Mouse (Mus musculus) hindbrain, embryonic 10.5 days (tissue): ENCODE data around the gene Mecr. TPM values are rescaled to one million over a fixed set of nuclear protein-coding genes. Genes with fewer than 3 reads are reported as not detected.

Source experiments
- DNase-seq: peaks from one replicate; pipeline ENCODE4 v3.0.0-alpha.2; 2017; ENCODE audit warnings: low spot score
- H3K27ac ChIP-seq: fragments of 300-500 bp; sonication (generic); 2 replicates; pipeline ENCODE4 v1.5.1; 2016; ENCODE audit warnings: mild to moderate bottlenecking, moderate library complexity
- H3K27me3 ChIP-seq: fragments of 300-500 bp; sonication (generic); 2 replicates; pipeline ENCODE4 v1.6.1; 2016; ENCODE audit warnings: mild to moderate bottlenecking; ENCODE audit not compliant: poor library complexity, insufficient read depth, severe bottlenecking
- H3K36me3 ChIP-seq: fragments of 300-500 bp; sonication (generic); 2 replicates; pipeline ENCODE4 v1.6.1; 2016; ENCODE audit warnings: mild to moderate bottlenecking, moderate library complexity
- H3K4me1 ChIP-seq: fragments of 300-500 bp; sonication (generic); replicated peaks from 2 replicates; pipeline ENCODE4 v1.6.1; 2016; ENCODE audit warnings: mild to moderate bottlenecking
- H3K4me3 ChIP-seq: fragments of 300-500 bp; sonication (generic); 2 replicates; pipeline ENCODE4 v1.5.1; 2016; ENCODE audit warnings: mild to moderate bottlenecking, moderate library complexity
- H3K9me3 ChIP-seq: fragments of 300-500 bp; sonication (generic); 2 replicates; pipeline ENCODE4 v1.6.1; 2016; ENCODE audit warnings: mild to moderate bottlenecking, moderate library complexity
- WGBS: fragments of 180-500 bp; shearing (Covaris S2); methylation state at CpG from one replicate; pipeline ENCODE4 v1.1.7; 2016; 5-methylcytosine and 5-hydroxymethylcytosine counted together
- polyA plus RNA-seq: library from polyadenylated mRNA; unstranded; fragments of >200 nt; fragmentation: Nextera tagmentation; extraction: Ambion mirVana; gene quantifications from 2 replicates; pipeline ENCODE4 v1.2.1, GENCODE M21; 2016

Mecr gene
- polyA plus RNA-seq, 1 experiment from 2014 or later = 47.0 TPM

DNA sequence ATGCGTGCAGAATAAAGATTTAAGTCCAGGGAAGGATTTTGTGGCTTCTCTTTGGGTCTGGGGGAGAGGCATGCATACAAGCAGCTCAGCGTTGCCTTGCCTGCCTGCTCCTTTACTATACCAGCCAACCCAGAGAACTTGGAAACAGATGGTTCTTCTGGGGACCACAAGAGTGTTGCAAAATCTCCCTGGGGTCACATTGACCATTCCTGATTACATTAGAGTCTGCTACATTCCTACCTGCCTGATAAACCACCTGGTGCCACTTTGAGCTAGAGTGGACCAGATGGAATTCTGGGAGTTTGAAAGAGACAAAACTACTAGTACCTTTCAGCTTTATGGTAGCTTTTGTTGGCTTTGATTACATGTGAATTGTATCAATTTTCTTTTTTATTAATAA, 33.6 kb downstream of the Mecr start:
- H3K4me1 ChIP-seq = peaks cover 55% of the 10 kb centered on the region
- H3K36me3 ChIP-seq = 0 out of 2 replicates have a peak, but pooled peaks cover 4% of the 10 kb centered on the region
- no peak for DNase-seq
- 0 out of 2 replicates have a peak overlapping the region, but pooled peaks have one; percentile 9 for H3K27ac ChIP-seq
- 78% methylated on average over 2 of the region's 2 CpGs for WGBS
- H3K27me3 ChIP-seq = no peaks in the 10 kb centered on the region
- H3K4me3 ChIP-seq = 0 out of 2 replicates have a peak overlapping the region, but pooled peaks have one; percentile 95
- H3K9me3 ChIP-seq = no peaks in the 10 kb centered on the region

DNA sequence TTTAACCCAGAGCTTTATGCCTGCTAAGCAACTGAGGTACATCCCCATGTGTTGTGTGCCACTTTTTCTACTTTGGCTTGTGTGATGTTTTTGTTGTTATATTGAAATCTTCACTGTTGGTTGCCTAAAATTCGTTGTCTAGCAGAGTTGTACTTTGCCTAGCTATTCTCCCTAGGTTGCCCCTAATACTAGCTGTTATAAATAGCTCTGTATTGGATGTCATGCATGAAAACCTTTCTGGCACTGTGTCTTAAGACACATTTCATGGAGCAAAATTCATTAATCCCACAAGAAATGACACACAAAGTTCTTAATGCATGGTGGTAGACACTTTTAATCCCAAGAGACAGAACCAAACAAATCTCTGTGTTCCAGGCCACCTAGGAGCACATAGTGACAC, 36.4 kb downstream of the Mecr start:
- H3K27ac ChIP-seq = no peak overlapping the region
- no peaks in the 10 kb centered on the region for H3K9me3 ChIP-seq
- 79% methylated on average over 1 of the region's 1 CpGs for WGBS
- DNase-seq = no peak
- no peak overlapping the region for H3K4me3 ChIP-seq
- H3K36me3 ChIP-seq = peaks cover 13% of the 10 kb centered on the region
- no peaks in the 10 kb centered on the region for H3K27me3 ChIP-seq
- peaks cover 64% of the 10 kb centered on the region for H3K4me1 ChIP-seq

DNA sequence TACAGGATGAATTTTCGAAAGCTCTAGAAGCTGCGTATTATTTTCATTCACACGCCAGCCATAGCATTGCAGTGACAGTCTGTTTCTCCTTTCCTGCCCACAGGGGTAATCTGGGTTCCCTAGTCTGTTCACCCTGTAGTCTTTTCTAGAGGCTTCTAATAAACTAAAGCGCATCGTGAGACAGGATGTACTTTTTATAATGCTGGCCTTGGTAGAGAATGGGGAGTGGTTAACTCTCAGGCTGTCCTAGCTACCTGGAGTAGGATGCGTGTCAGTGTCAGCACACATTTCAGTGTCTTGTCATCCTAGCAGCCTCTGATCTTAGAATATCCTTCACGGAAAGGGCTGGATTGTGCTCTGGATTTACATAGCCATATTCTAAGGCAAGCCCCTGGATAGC, 38.0 kb downstream of the Mecr start:
- Histone ChIP-seq H3K27me3 (no peaks in the 10 kb centered on the region), H3K36me3 (peaks cover 25% of the 10 kb centered on the region), H3K4me3 (no peak overlapping the region), H3K4me1 (peaks cover 48% of the 10 kb centered on the region), H3K27ac (no peak overlapping the region), H3K9me3 (no peaks in the 10 kb centered on the region)
- WGBS = 95% methylated on average over 7 of the region's 7 CpGs
- no peak for DNase-seq

DNA sequence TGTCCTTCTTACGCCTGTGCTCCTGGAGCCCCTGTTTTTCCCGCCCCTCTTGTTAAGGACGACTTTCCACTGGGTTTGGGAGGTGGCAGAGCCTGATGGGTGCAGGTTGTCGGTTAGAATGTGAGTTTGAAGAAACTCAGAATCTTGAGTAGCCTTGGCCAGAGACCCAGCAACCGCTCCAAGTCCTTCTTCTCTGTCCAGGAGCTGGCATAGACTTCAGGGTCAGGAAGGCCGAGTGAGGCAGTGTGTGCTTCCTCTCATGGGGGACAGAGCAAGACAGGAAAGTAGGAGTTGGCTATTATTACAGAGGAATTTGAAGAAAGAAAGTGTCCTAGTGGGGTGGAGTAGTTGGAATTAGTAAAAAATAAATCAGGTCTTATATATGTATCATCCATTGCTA, 40.3 kb downstream of the Mecr start:
- no peaks in the 10 kb centered on the region for H3K27me3 ChIP-seq
- peaks cover 43% of the 10 kb centered on the region for H3K36me3 ChIP-seq
- no peak overlapping the region for H3K27ac ChIP-seq
- H3K4me1 ChIP-seq = peaks cover 29% of the 10 kb centered on the region
- H3K9me3 ChIP-seq = no peaks in the 10 kb centered on the region
- H3K4me3 ChIP-seq = no peak overlapping the region
- no peak for DNase-seq
- 86% methylated on average over 6 of the region's 6 CpGs for WGBS

DNA sequence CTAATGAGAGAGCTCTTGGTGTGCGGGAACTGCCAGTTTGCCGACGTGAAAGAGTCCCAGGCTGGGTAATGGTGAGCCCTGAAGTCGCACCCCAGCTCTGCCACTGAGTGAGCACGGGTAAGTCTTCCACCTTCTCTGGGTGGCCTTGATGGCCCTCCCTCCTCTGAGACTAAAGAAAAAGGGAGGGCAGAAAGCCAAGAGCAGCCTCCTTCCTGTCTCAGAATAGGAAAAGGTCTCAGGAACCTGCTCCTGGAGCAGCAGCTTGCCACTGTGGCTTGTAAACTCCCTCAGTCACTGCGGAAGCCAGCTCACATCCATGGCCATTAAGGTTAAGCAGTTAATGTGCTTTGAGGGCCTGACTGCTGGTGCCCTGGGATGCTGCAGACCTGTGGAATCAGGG, 42.1 kb downstream of the Mecr start:
- Histone ChIP-seq H3K36me3 (peaks cover 54% of the 10 kb centered on the region), H3K4me3 (no peak overlapping the region), H3K4me1 (peaks cover 20% of the 10 kb centered on the region), H3K9me3 (no peaks in the 10 kb centered on the region), H3K27ac (no peak overlapping the region), H3K27me3 (no peaks in the 10 kb centered on the region)
- WGBS = 91% methylated on average over 6 of the region's 6 CpGs
- no peak for DNase-seq

DNA sequence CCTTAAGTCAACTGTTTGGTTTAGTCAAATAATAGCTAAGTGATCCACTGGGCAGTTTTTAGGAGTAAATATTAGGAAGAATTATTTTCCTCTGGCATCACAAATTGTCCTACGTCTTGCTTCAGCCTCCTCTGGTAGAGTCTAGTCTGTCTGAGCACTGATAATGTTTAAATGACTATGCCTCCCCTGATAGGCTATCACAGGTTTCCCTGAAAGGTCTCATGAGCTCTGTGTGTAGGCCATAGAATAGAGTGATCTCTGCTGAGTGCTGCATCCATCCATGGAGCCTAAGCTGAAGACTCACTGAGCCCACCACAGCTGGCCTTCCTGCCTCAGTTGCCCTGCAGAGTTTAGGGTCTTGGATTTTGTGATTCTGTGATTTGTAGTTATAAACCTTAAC, 45.3 kb downstream of the Mecr start:
- H3K4me1 ChIP-seq = 0 out of 2 replicates have a peak, but pooled peaks cover 6% of the 10 kb centered on the region

DNA sequence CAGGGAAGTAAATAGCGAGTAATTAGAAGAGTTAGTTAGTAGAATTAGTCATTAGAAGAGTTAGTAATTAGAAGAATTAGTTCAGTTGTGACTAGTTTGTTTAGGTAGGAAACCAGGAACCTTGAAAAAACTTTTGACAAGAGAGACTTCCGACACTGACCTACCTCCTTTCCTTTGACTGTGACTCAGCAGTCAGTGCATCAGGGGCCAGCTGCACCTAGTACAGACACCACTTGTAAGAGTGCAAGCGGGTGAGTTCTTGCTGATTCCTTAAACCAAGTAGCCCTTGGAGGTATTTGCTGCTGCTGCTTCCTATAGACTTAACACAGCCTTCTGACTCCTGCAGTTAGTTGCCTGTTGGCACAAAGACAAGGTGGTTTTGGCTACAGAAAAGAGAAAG, 47.4 kb downstream of the Mecr start:
- Histone ChIP-seq H3K4me1 (no peaks in the 10 kb centered on the region), H3K27me3 (no peaks in the 10 kb centered on the region), H3K9me3 (no peaks in the 10 kb centered on the region), H3K4me3 (no peak overlapping the region), H3K36me3 (peaks cover 82% of the 10 kb centered on the region), H3K27ac (no peak overlapping the region)
- 91% methylated on average over 3 of the region's 3 CpGs for WGBS
- no peak for DNase-seq

More for the DNA sequence above, 45.3 kb downstream of the Mecr start:
- Histone ChIP-seq H3K9me3 (no peaks in the 10 kb centered on the region), H3K27me3 (no peaks in the 10 kb centered on the region), H3K36me3 (peaks cover 84% of the 10 kb centered on the region), H3K27ac (no peak overlapping the region), H3K4me3 (no peak overlapping the region)
- no peak for DNase-seq
- WGBS = 94% methylated on average over 1 of the region's 1 CpGs

DNA sequence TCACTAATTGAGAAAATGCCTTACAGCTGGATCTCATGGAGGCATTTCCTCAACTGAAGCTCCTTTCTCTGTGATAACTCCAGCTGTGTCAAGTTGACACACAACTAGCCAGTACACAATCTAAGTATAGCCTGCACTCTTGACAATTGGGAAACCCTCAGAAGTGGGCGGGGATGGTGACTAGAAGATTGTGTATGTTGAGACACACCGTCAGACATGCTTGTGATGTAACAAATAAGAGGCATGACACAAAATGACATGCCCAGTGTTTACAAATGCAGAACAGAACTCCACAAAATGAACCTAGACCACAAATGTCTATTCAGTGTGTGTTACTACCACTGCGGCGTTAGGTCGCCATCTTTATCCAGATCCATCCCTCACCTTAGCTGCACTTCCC, 53.8 kb downstream of the Mecr start:
- peaks cover 84% of the 10 kb centered on the region for H3K36me3 ChIP-seq
- no peak for DNase-seq
- H3K27ac ChIP-seq = no peak overlapping the region
- H3K27me3 ChIP-seq = no peaks in the 10 kb centered on the region
- H3K4me1 ChIP-seq = no peaks in the 10 kb centered on the region
- H3K4me3 ChIP-seq = no peak overlapping the region
- no peaks in the 10 kb centered on the region for H3K9me3 ChIP-seq
- WGBS = 98% methylated on average over 5 of the region's 5 CpGs

DNA sequence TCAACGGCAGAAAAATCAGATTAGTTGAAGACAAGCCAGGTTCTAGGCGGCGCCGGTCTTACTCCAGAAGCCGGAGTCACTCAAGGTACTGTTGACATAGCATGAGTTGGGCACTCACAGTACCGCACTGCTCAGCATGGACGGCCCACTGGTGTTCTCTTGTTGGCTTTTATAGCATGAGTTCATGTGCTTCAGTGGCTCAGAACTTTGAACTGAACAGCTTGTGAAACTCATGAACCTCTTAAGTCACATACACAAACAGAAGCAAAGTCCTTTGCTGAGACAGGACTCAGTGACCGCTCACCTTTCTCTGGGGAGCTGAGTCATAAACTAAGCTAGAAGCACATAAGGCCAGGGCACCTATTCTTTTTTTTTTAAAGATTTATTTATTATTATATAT, 54.5 kb downstream of the Mecr start:
- DNase-seq = no peak
- H3K27ac ChIP-seq = no peak overlapping the region
- no peaks in the 10 kb centered on the region for H3K4me1 ChIP-seq
- H3K36me3 ChIP-seq = peaks cover 84% of the 10 kb centered on the region
- no peak overlapping the region for H3K4me3 ChIP-seq
- WGBS = 97% methylated on average over 8 of the region's 8 CpGs
- H3K27me3 ChIP-seq = no peaks in the 10 kb centered on the region
- no peaks in the 10 kb centered on the region for H3K9me3 ChIP-seq

DNA sequence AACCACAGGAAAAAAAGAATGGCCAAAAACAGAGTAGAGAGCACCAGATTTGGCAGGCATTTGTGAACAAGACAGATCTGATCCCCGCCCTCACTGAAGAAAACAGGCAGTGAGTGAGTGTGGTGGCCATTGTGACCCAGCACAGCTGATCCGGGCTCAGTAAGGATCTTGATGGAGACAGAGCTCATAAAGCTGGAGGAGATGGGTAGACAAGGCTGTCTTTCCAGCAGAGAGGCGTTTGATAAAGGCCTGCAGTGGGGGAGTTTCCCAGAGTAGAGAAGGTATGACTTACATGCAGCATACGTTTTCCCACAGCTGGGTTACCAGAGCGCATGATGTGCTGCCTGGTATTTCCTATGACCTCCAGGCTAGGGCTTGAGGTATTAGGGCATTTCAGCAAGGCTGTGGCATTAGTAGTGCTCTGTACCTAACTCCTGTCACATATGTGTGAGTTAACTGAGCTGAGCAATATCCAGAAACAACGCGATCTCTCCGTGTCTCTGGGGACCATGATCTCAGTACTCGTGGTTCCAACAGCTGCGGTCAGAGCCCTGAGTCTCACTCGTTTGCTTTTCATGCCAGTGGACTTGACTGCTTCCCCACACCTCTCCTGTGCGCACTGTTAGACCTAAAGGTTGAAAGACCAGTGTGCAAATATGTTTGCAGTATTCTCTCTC, 55.4 kb downstream of the Mecr start:
- H3K4me1 ChIP-seq = no peaks in the 10 kb centered on the region
- H3K27ac ChIP-seq = no peak overlapping the region
- DNase-seq = no peak
- H3K36me3 ChIP-seq = peaks cover 82% of the 10 kb centered on the region
- H3K27me3 ChIP-seq = no peaks in the 10 kb centered on the region
- H3K4me3 ChIP-seq = no peak overlapping the region
- WGBS = 93% methylated on average over 12 of the region's 12 CpGs
- H3K9me3 ChIP-seq = no peaks in the 10 kb centered on the region

DNA sequence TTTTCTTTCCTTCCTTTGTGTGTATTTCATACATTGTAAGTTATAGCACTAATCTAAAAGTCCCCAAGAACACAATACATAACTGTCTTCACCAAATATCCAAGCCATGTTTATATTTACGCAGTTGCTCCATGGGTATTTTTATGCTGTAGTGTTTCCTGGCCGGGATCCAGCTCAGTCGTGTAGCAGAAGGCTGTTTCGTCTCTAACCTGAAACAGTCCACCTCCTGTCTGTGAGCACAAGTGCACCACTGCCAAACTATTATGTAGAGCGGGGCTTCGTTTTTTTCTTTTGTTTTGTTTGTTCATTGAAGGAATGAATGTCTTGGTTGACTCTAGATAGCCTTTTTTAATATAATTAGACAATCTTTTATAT, 55.9 kb downstream of the Mecr start:
- no peak for DNase-seq
- Histone ChIP-seq H3K4me1 (no peaks in the 10 kb centered on the region), H3K36me3 (peaks cover 82% of the 10 kb centered on the region), H3K9me3 (no peaks in the 10 kb centered on the region), H3K27ac (no peak overlapping the region), H3K4me3 (no peak overlapping the region), H3K27me3 (no peaks in the 10 kb centered on the region)
- 95% methylated on average over 6 of the region's 6 CpGs for WGBS

DNA sequence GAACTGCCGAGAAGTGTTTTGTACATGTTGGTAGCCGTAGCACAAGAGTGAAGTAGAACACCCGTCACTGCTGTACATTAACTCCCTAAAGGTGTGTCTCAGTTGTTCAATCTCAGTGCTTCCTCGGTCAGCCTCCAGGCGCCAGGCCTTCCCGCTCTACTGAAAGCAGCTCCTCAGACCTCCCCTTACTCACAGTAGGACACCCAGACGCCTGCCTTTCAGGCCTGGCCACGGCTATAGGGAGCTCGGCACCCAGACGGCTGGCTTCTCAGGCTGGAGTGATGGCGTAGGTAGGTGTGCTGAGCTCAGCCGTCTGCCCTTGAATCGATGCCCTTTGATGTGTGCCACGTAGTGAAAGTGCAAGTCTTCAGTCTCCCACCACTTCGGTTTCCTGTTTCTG, 57.8 kb downstream of the Mecr start:
- peaks cover 90% of the 10 kb centered on the region for H3K36me3 ChIP-seq
- H3K27ac ChIP-seq = no peak overlapping the region
- H3K4me3 ChIP-seq = no peak overlapping the region
- no peaks in the 10 kb centered on the region for H3K9me3 ChIP-seq
- H3K4me1 ChIP-seq = no peaks in the 10 kb centered on the region
- DNase-seq = no peak
- H3K27me3 ChIP-seq = no peaks in the 10 kb centered on the region
- 93% methylated on average over 15 of the region's 15 CpGs for WGBS

DNA sequence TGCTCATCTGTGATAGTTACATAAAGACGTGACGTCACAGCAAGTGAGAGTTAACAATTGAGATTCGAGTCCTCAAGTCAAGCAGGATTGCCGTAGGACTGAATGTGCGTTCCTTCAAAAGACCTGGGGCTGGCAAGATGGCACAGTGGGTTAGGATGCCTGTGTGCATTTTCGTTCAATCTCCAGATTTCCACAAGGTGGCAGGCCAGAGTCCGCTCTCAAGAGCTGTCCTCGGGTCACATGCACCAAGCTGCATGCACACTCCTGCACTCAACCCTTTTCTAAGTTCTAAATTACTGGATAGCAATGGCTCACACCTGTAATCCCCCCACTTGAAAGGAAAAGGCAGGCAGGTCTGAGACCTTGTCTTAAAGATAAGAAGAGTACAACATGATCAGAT, 61.2 kb downstream of the Mecr start:
- Histone ChIP-seq H3K4me1 (peaks cover 2% of the 10 kb centered on the region), H3K27me3 (no peaks in the 10 kb centered on the region), H3K9me3 (no peaks in the 10 kb centered on the region; the same call in 1 of the 2 replicates), H3K27ac (no peak overlapping the region), H3K4me3 (no peak overlapping the region), H3K36me3 (peaks cover 68% of the 10 kb centered on the region)
- DNase-seq = peak; percentile 40
- WGBS = 61% methylated on average over 8 of the region's 8 CpGs

DNA sequence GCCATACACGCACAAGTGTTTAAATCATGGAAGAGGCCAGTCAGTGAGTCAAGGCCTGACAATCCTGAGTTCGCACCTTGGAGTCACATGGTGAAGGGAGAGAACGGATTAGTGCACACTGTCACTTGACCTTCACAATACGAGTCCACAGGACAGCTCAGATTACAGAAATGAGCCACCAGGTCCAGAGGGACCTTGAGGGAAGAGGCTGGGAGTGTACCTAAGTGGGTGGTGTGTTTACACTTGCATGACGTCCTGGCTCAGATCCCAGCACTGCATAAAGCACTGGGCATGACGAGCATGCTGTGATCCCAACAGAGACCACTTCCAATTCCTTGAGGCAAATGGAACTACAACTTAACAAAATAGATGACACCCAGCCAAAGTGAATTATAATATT, 63.2 kb downstream of the Mecr start:
- peaks cover under 1% of the 10 kb centered on the region; the same call in 1 of the 2 replicates for H3K27me3 ChIP-seq
- H3K4me1 ChIP-seq = peaks cover 21% of the 10 kb centered on the region
- H3K27ac ChIP-seq = no peak overlapping the region
- H3K36me3 ChIP-seq = peaks cover 48% of the 10 kb centered on the region
- no peaks in the 10 kb centered on the region; the same call in 1 of the 2 replicates for H3K9me3 ChIP-seq
- 78% methylated on average over 6 of the region's 6 CpGs for WGBS
- H3K4me3 ChIP-seq = no peak overlapping the region
- DNase-seq = no peak
